Mouse (Mus musculus): ENCODE measurements at regions not wholly inside any gene's neighbourhood (a gene's known extent, or its start where the extent isn't known, plus 50 kb on each side); places are given as distances from the start of the nearest gene placed in this dataset.
A peak's percentile ranks its signal among the peaks of the same experiment; 100 is the strongest.

- peak; percentile 16 for DNase-seq (ENCODE audit: inconsistent ontology term)
Measured at GRCm38 (mm10) chr6:36004701-36005100, 383.2 kb upstream of the Chrm2 start.

GRCm38 (mm10) chr6:36002090-36002489, 385.8 kb upstream of the Chrm2 start:
- DNase-seq (ENCODE audit: inconsistent ontology term) = no peak

DNA sequence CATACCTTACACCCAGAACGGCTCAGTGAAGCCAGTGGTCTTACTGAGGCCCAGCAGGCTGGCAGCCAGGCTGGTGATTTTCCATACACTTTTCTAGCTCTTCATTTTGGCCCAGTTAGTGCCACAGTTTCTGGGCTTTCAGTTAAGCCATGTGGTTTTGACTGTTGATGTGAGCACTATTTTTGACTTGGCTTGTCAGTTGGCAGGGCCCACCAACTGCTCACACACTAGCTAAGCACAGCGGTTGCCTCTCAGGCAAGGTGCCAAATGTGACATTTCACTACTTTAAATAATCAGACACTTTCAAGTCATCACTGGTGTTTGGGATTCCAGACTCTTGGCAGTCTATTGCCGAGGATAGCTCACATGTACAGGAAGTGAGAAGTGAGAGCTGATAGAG, 399.0 kb upstream of the Chrm2 start:
- peak; percentile 46 for DNase-seq (ENCODE audit: inconsistent ontology term)

DNA sequence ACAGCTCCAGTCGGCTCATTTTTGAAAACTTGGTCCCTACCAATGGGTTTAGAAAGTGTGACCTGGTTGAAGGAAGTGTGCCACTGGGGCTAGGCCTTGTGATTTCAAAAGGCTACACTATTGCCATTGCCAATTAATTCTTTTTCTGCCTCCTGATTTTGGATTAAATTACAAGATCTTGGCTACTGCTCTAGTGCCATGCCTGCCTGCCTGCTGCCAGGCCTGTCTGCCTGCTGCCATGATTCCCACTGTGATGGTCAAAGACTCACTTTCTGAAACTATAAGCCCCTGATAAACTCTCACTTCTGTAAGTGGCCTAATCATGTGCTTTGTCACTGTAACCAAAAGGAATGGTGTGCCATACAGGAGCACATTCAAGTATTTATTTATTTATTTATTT, 400.4 kb upstream of the Mtpn start:
- no peak for DNase-seq (ENCODE audit: inconsistent ontology term)

DNA sequence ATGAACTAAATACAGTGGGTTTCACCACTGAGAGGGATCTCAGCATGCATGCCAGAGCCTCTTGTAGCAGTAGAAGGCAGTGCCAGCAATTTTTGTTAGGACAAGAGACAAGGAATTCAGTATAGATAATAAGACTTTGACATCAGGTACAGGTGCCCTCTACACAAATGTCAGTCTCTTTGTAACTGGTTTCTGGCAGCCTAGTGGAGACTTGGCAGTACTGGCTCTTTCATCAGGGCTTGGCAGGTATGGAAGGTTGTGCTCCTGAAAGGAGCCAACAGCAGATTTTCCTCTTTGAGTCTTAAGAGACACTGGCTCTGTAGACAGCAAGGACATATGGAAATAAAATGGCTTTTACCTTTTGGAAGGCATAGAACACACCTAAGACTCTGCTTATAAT, 384.5 kb upstream of the Mtpn start:
- DNase-seq (ENCODE audit: inconsistent ontology term) = no peak

GRCm38 (mm10) chr6:35897990-35898389, 358.3 kb upstream of the Mtpn start:
- DNase-seq (ENCODE audit: inconsistent ontology term) = peak; percentile 1

- no peak for DNase-seq (ENCODE audit: inconsistent ontology term)
Measured at GRCm38 (mm10) chr6:35895692-35896091, 356.0 kb upstream of the Mtpn start.

DNA sequence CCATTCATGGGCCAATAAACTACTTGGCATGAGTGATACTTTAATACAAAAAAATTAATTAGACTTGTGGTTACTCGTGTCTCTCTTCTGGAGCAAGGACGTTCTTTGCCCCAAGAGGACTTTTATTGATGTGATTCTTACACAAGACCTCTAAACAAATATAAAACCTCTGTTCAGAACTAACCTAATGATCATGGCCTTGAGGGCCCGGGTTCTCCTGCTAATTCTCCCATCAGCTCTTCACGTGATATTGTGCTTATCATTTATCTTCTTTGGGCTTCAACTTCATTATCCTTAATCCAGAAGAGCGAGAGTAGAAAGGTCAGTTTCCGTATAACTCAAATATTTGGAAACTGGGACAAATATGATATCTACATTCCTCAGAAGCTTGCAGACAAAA, 335.0 kb upstream of the Mtpn start:
- DNase-seq (ENCODE audit: inconsistent ontology term) = no peak

- DNase-seq (ENCODE audit: inconsistent ontology term) = no peak
Measured at GRCm38 (mm10) chr6:35871388-35871787, 331.7 kb upstream of the Mtpn start.

GRCm38 (mm10) chr6:35864218-35864617, 324.5 kb upstream of the Mtpn start:
- no peak for DNase-seq (ENCODE audit: inconsistent ontology term)

GRCm38 (mm10) chr6:35853993-35854392, 314.3 kb upstream of the Mtpn start:
- no peak for DNase-seq (ENCODE audit: inconsistent ontology term)

DNA sequence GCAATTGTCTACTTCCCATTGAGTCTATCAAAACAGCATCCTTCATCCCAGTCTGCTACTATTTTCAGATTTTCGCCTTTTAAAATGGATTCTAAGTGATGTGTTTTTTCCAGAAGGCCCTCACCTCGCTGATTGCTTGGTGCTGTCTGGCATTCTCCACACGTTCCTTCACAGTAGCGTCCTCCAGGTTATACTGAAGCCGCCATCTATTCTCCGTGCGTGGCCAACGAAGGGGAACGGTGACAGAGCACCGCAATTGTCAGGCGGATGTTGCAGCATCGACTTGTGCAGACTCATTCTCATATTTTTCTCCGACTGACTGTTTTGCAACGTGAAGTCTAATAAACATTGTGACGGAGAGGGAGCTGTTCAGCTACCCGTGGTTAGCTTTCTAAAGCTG, 277.0 kb upstream of the Mtpn start:
- no peak for DNase-seq (ENCODE audit: inconsistent ontology term)

- DNase-seq (ENCODE audit: inconsistent ontology term) = no peak
Measured at GRCm38 (mm10) chr6:35814476-35814875, 274.8 kb upstream of the Mtpn start.

- DNase-seq (ENCODE audit: inconsistent ontology term) = no peak
Measured at GRCm38 (mm10) chr6:35805738-35806137, 266.1 kb upstream of the Mtpn start.

- no peak for DNase-seq (ENCODE audit: inconsistent ontology term)
Measured at GRCm38 (mm10) chr6:35804041-35804440, 264.4 kb upstream of the Mtpn start.

- no peak for DNase-seq (ENCODE audit: inconsistent ontology term)
Measured at GRCm38 (mm10) chr6:35779706-35780105, 240.0 kb upstream of the Mtpn start.

DNA sequence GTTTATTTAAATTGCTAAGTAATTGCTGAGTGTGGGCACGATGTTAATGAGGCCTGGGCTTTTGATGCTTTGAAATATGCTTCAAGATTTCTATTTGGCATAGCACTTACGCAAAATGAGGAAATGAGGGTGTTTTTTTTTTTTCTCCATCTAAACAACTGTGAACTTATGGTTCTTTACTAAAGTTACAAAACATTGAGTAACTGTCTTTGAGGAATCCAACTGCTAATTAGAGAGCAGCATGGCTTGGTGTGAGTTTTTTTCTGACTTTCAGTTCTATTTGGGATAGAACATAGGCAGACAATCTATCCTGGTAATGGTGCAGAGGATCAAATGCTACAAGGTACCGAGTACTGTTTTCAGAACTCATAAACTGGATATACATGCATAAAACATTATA, 231.2 kb upstream of the Mtpn start:
- no peak for DNase-seq (ENCODE audit: inconsistent ontology term)

DNA sequence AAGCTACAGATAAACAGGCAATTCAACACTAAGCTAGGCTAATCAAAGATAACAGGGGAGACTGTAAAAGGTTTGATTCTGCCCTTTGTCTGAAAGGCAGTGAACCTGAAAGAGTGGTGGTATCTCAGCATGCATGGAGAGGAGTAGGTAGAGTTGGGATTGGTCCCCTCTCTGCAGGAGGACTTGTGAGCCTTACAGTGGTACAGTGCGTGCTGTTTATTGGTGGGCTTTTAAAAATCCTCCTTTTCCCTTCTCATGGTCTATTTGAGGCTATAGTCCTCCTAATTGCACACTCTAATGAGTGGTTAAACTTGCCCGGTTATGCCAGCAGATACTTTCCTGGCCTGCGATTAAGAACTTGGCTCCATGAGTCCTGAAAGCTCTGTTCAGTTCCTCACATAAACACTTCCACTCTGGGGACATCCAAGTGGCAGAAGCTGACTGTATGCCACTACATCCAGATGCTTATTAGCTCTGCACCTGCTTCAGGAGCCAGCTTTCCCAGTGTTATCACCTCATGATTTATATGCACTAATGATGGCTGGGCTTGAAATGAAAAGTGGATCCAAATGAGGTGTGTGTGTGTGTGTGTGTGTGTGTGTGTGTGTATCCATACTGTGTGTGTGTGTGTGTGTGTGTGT, 220.0 kb upstream of the Mtpn start:
- DNase-seq (ENCODE audit: inconsistent ontology term) = no peak

GRCm38 (mm10) chr6:35746034-35746433, 206.3 kb upstream of the Mtpn start:
- no peak for DNase-seq (ENCODE audit: inconsistent ontology term)

DNA sequence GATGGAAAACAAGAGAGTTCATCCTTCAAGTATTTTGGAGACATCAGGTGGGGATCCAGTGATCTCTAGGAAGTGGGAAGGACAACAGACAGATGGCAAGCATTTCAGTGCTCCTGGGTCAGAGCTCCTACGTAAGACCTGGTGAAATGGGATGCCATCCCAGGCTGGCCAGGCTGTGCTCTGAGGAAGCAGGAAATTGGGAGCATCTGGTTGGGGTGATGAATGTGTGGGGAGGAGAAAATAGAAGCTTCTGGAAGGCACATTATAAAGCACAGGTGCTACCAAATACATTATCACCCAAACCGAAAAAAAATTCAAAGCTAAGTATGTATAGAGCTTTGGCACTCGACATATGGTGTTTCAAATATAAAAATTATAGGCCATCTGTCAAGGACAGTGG, 165.9 kb upstream of the Mtpn start:
- no peak for DNase-seq (ENCODE audit: inconsistent ontology term)

GRCm38 (mm10) chr6:35667062-35667461, 127.4 kb upstream of the Mtpn start:
- DNase-seq (ENCODE audit: inconsistent ontology term) = no peak

DNA sequence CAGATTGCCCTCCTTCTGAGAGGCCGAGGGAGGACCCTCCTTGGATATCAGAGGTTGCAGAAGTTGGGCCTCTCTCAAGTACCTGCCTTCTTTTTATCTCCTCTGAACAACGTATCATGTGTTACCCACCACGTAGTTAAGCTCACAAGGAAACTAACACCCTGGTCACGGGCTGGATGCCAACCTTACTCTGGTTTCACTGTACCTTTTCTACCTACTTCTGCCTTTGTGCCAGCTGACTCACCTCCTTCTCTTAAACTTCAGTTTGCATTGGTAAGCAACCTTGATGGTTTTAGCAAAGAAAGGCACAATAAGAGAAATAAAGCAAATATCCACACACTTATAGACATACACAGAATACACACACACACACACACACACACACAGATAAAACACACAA, 111.7 kb upstream of the Mtpn start:
- no peak for DNase-seq (ENCODE audit: inconsistent ontology term)

- no peak for DNase-seq (ENCODE audit: inconsistent ontology term)
Measured at GRCm38 (mm10) chr6:35645210-35645609, 105.5 kb upstream of the Mtpn start.

GRCm38 (mm10) chr6:35640672-35641071, 101.0 kb upstream of the Mtpn start:
- DNase-seq (ENCODE audit: inconsistent ontology term) = no peak
